Mouse (Mus musculus): ENCODE measurements at regions not wholly inside any gene's neighbourhood (a gene's known extent, or its start where the extent isn't known, plus 50 kb on each side); places are given as distances from the start of the nearest gene placed in this dataset.

- Histone ChIP-seq H3K27ac (ENCODE audit: insufficient read depth, low read depth, low read length) (no peak overlapping the region), H3K27me3 (ENCODE audit: control insufficient read depth, insufficient read depth, low read length) (no peaks in the 10 kb centered on the region), H3K36me3 (ENCODE audit: control insufficient read depth, insufficient read depth, low read length) (no peaks in the 10 kb centered on the region), H3K4me1 (ENCODE audit: control insufficient read depth, insufficient read depth, insufficient read length, low read length) (no peaks in the 10 kb centered on the region), H3K4me3 (ENCODE audit: low read depth, low read length) (no peak overlapping the region)
- 59% methylated on average over 2 of the region's 2 CpGs for WGBS
- TF ChIP-seq CTCF (IDR thresholded peaks at IDR 0.05; ENCODE audit: extremely low read depth, insufficient read length, insufficient replicate concordance, low read depth, low read length) (no peak), POLR2A (IDR thresholded peaks at IDR 0.05; ENCODE audit: low read depth, low read length) (no peak)
These were observed 787.8 kb downstream of the Ets1 start for GRCm38 (mm10) chr9:33423781-33424180.

- 79% methylated on average over 4 of the region's 4 CpGs for WGBS
- no peaks in the 10 kb centered on the region for H3K4me1 ChIP-seq (ENCODE audit: control insufficient read depth, insufficient read depth, insufficient read length, low read length)
- no peaks in the 10 kb centered on the region for H3K27me3 ChIP-seq (ENCODE audit: control insufficient read depth, insufficient read depth, low read length)
- TF ChIP-seq POLR2A (IDR thresholded peaks at IDR 0.05; ENCODE audit: low read depth, low read length) (no peak), CTCF (IDR thresholded peaks at IDR 0.05; ENCODE audit: extremely low read depth, insufficient read length, insufficient replicate concordance, low read depth, low read length) (no peak)
- no peak overlapping the region for H3K27ac ChIP-seq (ENCODE audit: insufficient read depth, low read depth, low read length)
- no peak overlapping the region for H3K4me3 ChIP-seq (ENCODE audit: low read depth, low read length)
- H3K36me3 ChIP-seq (ENCODE audit: control insufficient read depth, insufficient read depth, low read length) = no peaks in the 10 kb centered on the region
These were observed 800.4 kb downstream of the Ets1 start for GRCm38 (mm10) chr9:33436459-33436858.

GRCm38 (mm10) chr9:33442266-33442665, 806.2 kb downstream of the Ets1 start:
- no peaks in the 10 kb centered on the region for H3K4me1 ChIP-seq (ENCODE audit: control insufficient read depth, insufficient read depth, insufficient read length, low read length)
- no peaks in the 10 kb centered on the region for H3K36me3 ChIP-seq (ENCODE audit: control insufficient read depth, insufficient read depth, low read length)
- no peak overlapping the region for H3K4me3 ChIP-seq (ENCODE audit: low read depth, low read length)
- no peaks in the 10 kb centered on the region for H3K27me3 ChIP-seq (ENCODE audit: control insufficient read depth, insufficient read depth, low read length)
- H3K27ac ChIP-seq (ENCODE audit: insufficient read depth, low read depth, low read length) = no peak overlapping the region
- TF ChIP-seq CTCF (IDR thresholded peaks at IDR 0.05; ENCODE audit: extremely low read depth, insufficient read length, insufficient replicate concordance, low read depth, low read length) = no peak
- 79% methylated on average over 5 of the region's 5 CpGs for WGBS

GRCm38 (mm10) chr9:33445902-33446301, 809.9 kb downstream of the Ets1 start:
- Histone ChIP-seq H3K4me1 (ENCODE audit: control insufficient read depth, insufficient read depth, insufficient read length, low read length) (no peaks in the 10 kb centered on the region), H3K4me3 (ENCODE audit: low read depth, low read length) (no peak overlapping the region), H3K27ac (ENCODE audit: insufficient read depth, low read depth, low read length) (no peak overlapping the region), H3K27me3 (ENCODE audit: control insufficient read depth, insufficient read depth, low read length) (no peaks in the 10 kb centered on the region), H3K36me3 (ENCODE audit: control insufficient read depth, insufficient read depth, low read length) (no peaks in the 10 kb centered on the region)
- 72% methylated on average over 1 of the region's 1 CpGs for WGBS
- TF ChIP-seq CTCF (IDR thresholded peaks at IDR 0.05; ENCODE audit: extremely low read depth, insufficient read length, insufficient replicate concordance, low read depth, low read length) (no peak), POLR2A (IDR thresholded peaks at IDR 0.05; ENCODE audit: low read depth, low read length) (no peak)

GRCm38 (mm10) chr9:33475106-33475505, 839.1 kb downstream of the Ets1 start:
- Histone ChIP-seq H3K4me1 (ENCODE audit: control insufficient read depth, insufficient read depth, insufficient read length, low read length) (no peaks in the 10 kb centered on the region), H3K27ac (ENCODE audit: insufficient read depth, low read depth, low read length) (no peak overlapping the region), H3K4me3 (ENCODE audit: low read depth, low read length) (no peak overlapping the region), H3K27me3 (ENCODE audit: control insufficient read depth, insufficient read depth, low read length) (no peaks in the 10 kb centered on the region), H3K36me3 (ENCODE audit: control insufficient read depth, insufficient read depth, low read length) (no peaks in the 10 kb centered on the region)
- 64% methylated on average over 2 of the region's 2 CpGs for WGBS
- no peak for TF ChIP-seq POLR2A (IDR thresholded peaks at IDR 0.05; ENCODE audit: low read depth, low read length)
- no peak for TF ChIP-seq CTCF (IDR thresholded peaks at IDR 0.05; ENCODE audit: extremely low read depth, insufficient read length, insufficient replicate concordance, low read depth, low read length)

GRCm38 (mm10) chr9:33482845-33483540, 847.0 kb downstream of the Ets1 start:
- no peaks in the 10 kb centered on the region for H3K27me3 ChIP-seq (ENCODE audit: control insufficient read depth, insufficient read depth, low read length)
- H3K27ac ChIP-seq (ENCODE audit: insufficient read depth, low read depth, low read length) = no peak overlapping the region
- H3K4me1 ChIP-seq (ENCODE audit: control insufficient read depth, insufficient read depth, insufficient read length, low read length) = no peaks in the 10 kb centered on the region
- TF ChIP-seq CTCF (IDR thresholded peaks at IDR 0.05; ENCODE audit: extremely low read depth, insufficient read length, insufficient replicate concordance, low read depth, low read length) = no peak
- no peak for TF ChIP-seq POLR2A (IDR thresholded peaks at IDR 0.05; ENCODE audit: low read depth, low read length)
- 56% methylated on average over 5 of the region's 5 CpGs for WGBS
- no peaks in the 10 kb centered on the region for H3K36me3 ChIP-seq (ENCODE audit: control insufficient read depth, insufficient read depth, low read length)
- H3K4me3 ChIP-seq (ENCODE audit: low read depth, low read length) = no peak overlapping the region

- Histone ChIP-seq H3K36me3 (ENCODE audit: control insufficient read depth, insufficient read depth, low read length) (no peaks in the 10 kb centered on the region), H3K4me3 (ENCODE audit: low read depth, low read length) (no peak overlapping the region), H3K27me3 (ENCODE audit: control insufficient read depth, insufficient read depth, low read length) (no peaks in the 10 kb centered on the region), H3K27ac (ENCODE audit: insufficient read depth, low read depth, low read length) (no peak overlapping the region), H3K4me1 (ENCODE audit: control insufficient read depth, insufficient read depth, insufficient read length, low read length) (no peaks in the 10 kb centered on the region)
- no peak for TF ChIP-seq POLR2A (IDR thresholded peaks at IDR 0.05; ENCODE audit: low read depth, low read length)
- no peak for TF ChIP-seq CTCF (IDR thresholded peaks at IDR 0.05; ENCODE audit: extremely low read depth, insufficient read length, insufficient replicate concordance, low read depth, low read length)
- WGBS = 57% methylated on average over 2 of the region's 2 CpGs
These were observed 847.5 kb downstream of the Ets1 start for GRCm38 (mm10) chr9:33483541-33483846.
